Mouse (Mus musculus): Measurements from ENCODE around the gene Smurf1.

Smurf1 gene

DNA sequence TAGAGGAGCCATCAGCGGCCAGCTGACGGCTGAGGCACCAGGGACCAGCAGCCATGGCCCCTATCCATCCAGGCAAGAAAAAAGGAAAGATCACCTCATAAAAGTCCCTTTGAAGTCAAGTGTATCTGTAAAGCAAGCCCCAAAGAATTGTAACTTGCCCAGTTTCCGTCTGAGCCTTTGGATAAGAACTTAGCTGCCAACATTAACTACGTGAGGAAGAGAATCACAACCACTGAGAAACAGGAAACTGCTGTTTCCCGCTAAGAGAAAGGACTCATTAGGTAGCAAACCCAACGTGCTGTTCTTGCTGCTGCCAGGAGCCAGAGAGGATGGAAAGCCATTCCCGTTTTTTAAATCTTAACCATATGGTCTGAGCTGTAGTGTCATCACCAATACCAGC lies 94.9 kb downstream of the Smurf1 start:
- no peak for DNase-seq (ENCODE audit: low spot score in 2 of 2)

GRCm38 (mm10) chr5:144869466-144869865 lies 96.2 kb downstream of the Smurf1 start:
- no peak for DNase-seq (ENCODE audit: low spot score in 2 of 2)

DNA sequence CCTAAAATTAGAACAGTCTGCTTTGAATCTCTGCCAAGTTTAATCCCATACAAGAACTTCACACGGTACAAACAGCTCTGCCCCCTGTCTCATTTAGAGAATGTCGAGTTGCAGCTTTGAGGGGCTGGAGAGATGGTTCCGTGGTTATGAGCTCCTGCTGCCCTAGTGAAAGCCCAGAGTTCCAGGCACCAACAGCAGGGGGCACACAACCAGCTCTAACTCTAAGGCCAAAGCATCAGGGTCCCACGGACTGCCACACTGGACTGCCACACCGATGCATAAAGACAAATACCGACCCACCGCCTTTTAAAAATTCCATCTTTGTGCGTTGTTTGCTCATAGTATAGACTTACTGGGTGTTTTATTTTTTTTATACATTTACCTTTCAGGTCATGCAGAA lies 98.7 kb downstream of the Smurf1 start:
- DNase-seq (ENCODE audit: low spot score in 2 of 2) = no peak

DNA sequence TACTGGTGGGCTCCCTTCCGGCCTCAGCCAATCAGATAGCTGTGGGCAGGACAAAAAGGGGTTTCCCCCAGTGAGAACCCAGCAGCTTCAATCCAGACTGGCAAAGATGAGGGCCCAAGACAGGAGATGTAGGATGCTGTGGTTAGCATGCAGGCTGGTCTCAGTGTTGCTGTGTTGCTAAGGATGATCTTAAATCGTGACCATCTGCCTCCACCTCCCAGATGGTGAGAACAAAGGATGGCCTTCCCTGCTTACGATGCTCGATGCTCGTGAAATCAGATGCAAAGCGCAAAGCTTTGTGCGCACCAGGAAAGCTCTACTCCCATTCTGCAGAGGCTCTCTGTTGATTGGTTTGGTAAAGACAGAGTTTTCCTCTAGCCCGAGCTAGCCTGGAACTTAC lies 104.7 kb downstream of the Smurf1 start:
- no peak for DNase-seq (ENCODE audit: low spot score in 2 of 2)

DNA sequence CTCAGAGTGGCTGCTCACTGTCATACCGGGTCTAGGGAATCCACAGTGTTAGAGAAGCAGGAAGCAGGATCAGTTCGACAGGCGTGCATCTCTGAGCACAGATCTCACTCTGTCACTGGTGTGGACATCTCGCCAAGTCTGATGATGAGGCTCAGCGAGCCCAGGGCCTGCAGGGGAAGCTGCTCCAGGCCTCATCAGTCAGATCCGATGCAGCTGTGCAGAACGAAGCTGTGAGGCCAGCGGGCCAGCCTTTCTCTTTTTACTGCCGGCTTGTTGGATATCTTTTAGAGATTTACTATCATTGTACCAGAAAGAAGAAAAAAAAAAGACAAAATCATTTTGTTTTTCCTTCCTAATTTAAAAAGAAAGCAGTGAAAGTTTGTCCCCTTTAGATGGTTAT lies 106.4 kb downstream of the Smurf1 start:
- no peak for DNase-seq (ENCODE audit: low spot score in 2 of 2)

GRCm38 (mm10) chr5:144858527-144858926 lies 107.1 kb downstream of the Smurf1 start:
- DNase-seq (ENCODE audit: low spot score in 2 of 2) = no peak

GRCm38 (mm10) chr5:144855936-144856335 lies 109.7 kb downstream of the Smurf1 start:
- no peak for DNase-seq (ENCODE audit: low spot score in 2 of 2)

GRCm38 (mm10) chr5:144853931-144854330 lies 111.7 kb downstream of the Smurf1 start:
- no peak for DNase-seq (ENCODE audit: low spot score in 2 of 2)

DNA sequence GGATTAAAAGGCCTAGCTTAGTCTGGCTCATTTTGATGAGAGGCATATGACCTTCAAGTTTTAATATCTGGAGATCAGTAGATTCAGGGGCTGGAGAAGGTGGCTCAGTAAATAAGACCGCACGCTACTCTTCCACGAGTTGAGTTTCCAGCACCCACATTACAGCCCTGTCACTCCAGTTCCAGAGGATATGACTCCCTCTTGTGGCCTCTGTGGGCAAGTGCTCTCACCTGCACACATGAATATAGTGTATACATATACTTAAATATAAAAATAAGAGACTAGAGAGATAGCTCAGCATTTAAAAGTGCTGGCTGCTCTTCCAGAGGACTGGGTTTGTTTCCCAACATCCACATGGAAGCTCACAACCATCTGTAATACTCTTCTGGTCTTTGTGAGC lies 113.8 kb downstream of the Smurf1 start:
- no peak for DNase-seq (ENCODE audit: low spot score in 2 of 2)

DNA sequence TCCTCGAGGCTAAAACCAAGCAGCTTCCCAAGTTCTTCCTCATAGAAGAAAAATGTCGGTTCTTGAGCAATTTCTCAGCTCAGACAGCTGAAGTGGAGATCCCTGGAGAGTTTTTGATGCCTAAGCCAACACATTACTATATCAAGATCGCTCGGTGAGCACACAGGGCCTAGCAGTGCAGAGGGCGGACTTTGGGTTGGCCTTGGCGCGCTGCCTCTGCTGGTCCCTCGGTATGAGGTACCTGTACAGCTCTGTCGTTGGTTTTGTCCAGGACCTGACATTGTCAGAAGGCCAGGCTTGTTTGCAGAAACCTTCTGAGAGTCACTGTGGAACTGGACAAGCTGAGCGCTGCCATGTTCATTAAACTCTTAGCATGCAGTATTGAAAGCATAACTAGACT lies 115.7 kb downstream of the Smurf1 start:
- DNase-seq (ENCODE audit: low spot score in 2 of 2) = no peak

DNA sequence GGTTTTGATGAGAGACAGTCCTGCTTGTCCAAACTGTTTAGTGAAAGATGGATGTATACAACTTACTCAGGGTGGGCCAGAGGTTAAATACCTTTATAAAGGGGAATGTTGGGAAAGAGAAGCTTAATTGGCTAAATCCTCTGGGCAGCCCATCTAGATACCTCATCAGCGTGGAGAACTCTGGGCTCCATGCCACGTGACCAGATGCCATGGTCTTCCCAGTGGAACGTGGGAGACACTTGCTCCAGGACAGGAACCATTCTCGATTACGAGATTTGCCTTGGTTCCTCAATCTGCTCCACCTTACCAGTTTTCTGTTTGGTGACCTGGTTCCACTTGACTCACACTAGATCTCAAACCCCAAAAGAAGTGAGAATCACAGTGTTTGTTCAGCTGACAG lies 116.9 kb downstream of the Smurf1 start:
- DNase-seq (ENCODE audit: low spot score in 2 of 2) = no peak

- no peak for DNase-seq (ENCODE audit: low spot score in 2 of 2)
Observed at GRCm38 (mm10) chr5:144845352-144845751, 120.3 kb downstream of the Smurf1 start.

GRCm38 (mm10) chr5:144836100-144836499 lies 129.5 kb downstream of the Smurf1 start:
- DNase-seq (ENCODE audit: low spot score in 2 of 2) = no peak

DNA sequence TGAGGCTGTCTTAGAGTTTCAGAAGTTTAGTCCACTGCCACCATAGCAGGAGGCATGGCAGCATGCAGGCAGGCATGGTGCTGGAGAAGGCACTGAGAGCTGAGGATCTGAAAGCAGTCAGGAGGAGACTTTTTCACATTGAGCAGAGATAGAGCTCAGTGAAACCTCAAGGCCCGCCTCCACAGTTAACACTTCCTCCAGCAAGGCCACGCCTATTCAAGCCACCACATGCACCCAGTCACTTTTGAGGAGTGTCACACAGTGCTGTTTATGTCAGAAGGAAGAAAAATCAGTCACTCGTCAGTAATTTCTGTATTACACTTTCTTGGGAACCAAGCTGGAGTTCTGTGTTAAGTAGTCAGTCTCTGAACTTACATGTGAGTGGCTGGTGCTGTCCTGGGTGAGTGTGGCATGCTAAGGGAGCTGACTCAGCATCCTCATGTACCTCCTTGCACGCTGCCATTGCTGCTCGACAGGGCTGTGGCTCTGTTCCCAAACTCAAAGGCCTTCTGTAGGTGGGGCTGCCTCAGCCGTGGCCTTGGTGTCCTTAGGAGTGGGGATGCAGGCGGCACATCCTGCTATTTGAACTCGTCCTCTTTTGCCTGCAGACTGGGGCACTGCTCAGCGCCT lies 133.7 kb downstream of the Smurf1 start:
- DNase-seq (ENCODE audit: low spot score in 2 of 2) = no peak

DNA sequence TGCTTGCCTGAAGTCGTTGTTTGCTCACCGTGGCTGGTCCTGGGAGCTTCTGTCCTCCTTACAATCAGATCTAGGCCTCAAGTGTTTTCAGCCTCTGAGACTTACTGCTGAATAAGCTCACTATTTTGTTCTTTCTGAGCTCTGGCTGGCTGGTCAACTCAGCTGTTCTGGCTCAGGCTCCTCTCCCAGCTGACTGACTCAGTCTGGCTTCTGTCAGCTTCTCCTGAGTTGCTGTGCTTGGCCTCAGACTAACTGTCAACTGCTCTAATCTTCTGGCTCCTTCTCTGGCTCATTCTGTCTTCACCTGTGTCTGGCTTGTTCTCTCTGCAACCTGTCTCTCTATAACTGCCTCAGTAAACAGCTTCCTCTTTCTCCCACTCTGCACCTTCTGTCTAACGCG lies 136.0 kb downstream of the Smurf1 start:
- DNase-seq (ENCODE audit: low spot score in 2 of 2) = no peak

DNA sequence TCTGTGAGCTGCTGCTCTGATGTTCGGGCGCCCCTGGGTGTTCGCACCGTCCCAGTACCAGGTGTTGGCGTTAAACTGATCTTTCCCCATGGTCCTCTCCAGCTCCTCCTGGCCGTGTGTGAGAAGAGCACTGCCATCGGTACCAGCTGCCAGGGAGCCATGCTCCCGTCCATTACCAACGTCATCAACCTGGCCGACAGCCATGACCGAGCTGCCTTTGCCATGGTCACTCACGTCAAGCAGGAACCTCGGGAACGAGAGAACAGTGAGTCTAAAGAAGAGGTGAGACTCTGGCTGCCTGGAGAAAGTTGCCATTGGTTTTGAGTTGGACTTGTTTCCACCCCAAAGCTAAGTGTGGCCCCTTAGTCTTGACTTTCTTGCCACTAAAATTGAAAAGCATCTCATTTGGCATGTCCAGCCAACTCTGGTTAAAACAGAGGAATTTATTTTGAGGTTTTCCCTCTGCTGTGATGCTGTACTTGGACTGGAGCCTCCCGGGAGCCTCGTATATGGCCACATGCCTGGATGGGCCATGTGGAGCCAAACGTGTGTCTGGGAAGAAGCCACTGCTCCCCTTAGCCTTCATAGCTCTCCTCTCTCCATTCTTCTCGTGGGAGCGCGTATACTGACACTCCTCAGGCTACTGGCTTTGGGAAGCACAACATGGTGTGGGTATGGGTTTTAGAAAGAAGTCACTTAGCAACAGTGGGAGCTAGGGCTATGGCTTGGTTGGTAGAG lies 137.1 kb downstream of the Smurf1 start:
- no peak for DNase-seq (ENCODE audit: low spot score in 2 of 2)

Measured in thymus, postnatal 10 days (tissue).